ENCODE assay signal across 14 mouse cellular contexts in genomic region chr7:109929628-109930027, GRCm38 (mm10). TPM values are rescaled to one million over a fixed set of nuclear protein-coding genes. Genes with fewer than 3 reads are reported as not detected.
A peak's percentile ranks its signal among the peaks of the same experiment; 100 is the strongest.
DNase-seq lines count a peak whose midpoint lies in the region; ATAC-seq and TF ChIP-seq lines count a peak whose summit lies in the region.
"Had no signal": no experiment of that assay in that cellular context is flagged by ENCODE, and none has a peak within 500 bp of the region (broad histone marks: within the 10 kb centered on the region; RNA-seq: fewer than 3 reads in every experiment).

No protein-coding gene starts in this region.

- H3K4me1 ChIP-seq in kidney, adult 2 months (ENCODE audit: control insufficient read depth, insufficient read depth, low read length) = no peaks in the 10 kb centered on the region
- H3K4me1 ChIP-seq in bone marrow, adult 2 months (ENCODE audit: control insufficient read depth, insufficient read depth, low read length) = no peaks in the 10 kb centered on the region

- TF ChIP-seq POLR2A in kidney, adult 2 months (IDR thresholded peaks at IDR 0.05; ENCODE audit: low read depth, low read length) = no peak
- TF ChIP-seq POLR2A in bone marrow, adult 2 months (IDR thresholded peaks at IDR 0.05; ENCODE audit: borderline replicate concordance, control insufficient read depth, low read depth, low read length) = no peak

- no peak overlapping the region for H3K27ac ChIP-seq in kidney, adult 2 months (ENCODE audit: insufficient read depth, low read depth, low read length)
- no peak overlapping the region for H3K27ac ChIP-seq in bone marrow, adult 2 months (ENCODE audit: control insufficient read depth, insufficient read depth, low read depth, low read length, poor library complexity)
- H3K27ac ChIP-seq: midbrain, embryonic 12.5 days had no signal

- H3K4me3 ChIP-seq in kidney, adult 2 months (ENCODE audit: insufficient read depth, low read depth, low read length) = no peak overlapping the region
- H3K4me3 ChIP-seq in bone marrow, adult 2 months (replicated peaks; ENCODE audit: control insufficient read depth, low read depth, low read length) = no peak overlapping the region
- H3K4me3 ChIP-seq: midbrain, embryonic 12.5 days had no signal

- H3K27me3 ChIP-seq in kidney, adult 2 months (replicated peaks; ENCODE audit: control insufficient read depth, insufficient read depth, low read length) = no peaks in the 10 kb centered on the region
- H3K27me3 ChIP-seq in splenic B cell, adult 2 months (ENCODE audit: control insufficient read depth, insufficient read depth, low read length, poor library complexity, severe bottlenecking) = no peaks in the 10 kb centered on the region; the same call in 1 of the 2 replicates
- H3K27me3 ChIP-seq: midbrain, embryonic 12.5 days had no signal

- H3K36me3 ChIP-seq in kidney, adult 2 months (ENCODE audit: control insufficient read depth, insufficient read depth, low read length) = peaks cover 2% of the 10 kb centered on the region; the same call in 1 of the 2 replicates
- H3K36me3 ChIP-seq in splenic B cell, adult 2 months (ENCODE audit: control insufficient read depth, insufficient read depth, low read length, poor library complexity, severe bottlenecking) = peaks cover 10% of the 10 kb centered on the region

- peak; percentile 48 for TF ChIP-seq CTCF in kidney, adult 2 months (conservative IDR thresholded peaks at IDR 0.05; ENCODE audit: insufficient read depth, insufficient read length, low read depth, low read length)
- peak; percentile 31; the same call in 1 of the 2 replicates for TF ChIP-seq CTCF in bone marrow, adult 2 months (IDR thresholded peaks at IDR 0.05; ENCODE audit: control insufficient read depth, insufficient read depth, low read length)

- ATAC-seq in cerebellum, adult (ENCODE audit: insufficient number of reproducible peaks, low FRiP score, low TSS enrichment) = no peak
- ATAC-seq: forebrain, embryonic 16.5 days had no signal

- no peak for DNase-seq in kidney, adult 2 months
- DNase-seq in kidney, adult 11 months = no peak
- DNase-seq in lung, postnatal 36 days = peak; percentile 28
- DNase-seq in lung, postnatal 14 days = no peak
- peak; percentile 28 for DNase-seq in splenic B cell, adult 2 months (ENCODE audit: low read depth, low spot score)
- DNase-seq: cerebellum, adult 18-20 months; gastrocnemius, postnatal 14 days; kidney, adult 18-20 months; layer of hippocampus, adult 9-11 months; thymus, postnatal 25 days had no signal

RNA-seq across cellular contexts. Expression of gene Dennd5a, which starts 30.6 kb away (rescaled TPM):
- 66.6 and 67.6 TPM in 2 replicates for polyA plus RNA-seq in kidney, adult 2 months (2012; rRNA removed)
- polyA plus RNA-seq in bone marrow, adult 2 months (2011; ENCODE audit: insufficient read depth, insufficient read length, low replicate concordance, missing spikeins) = 27.2 and 54.9 TPM in 2 replicates

RNA-seq across cellular contexts. Expression of gene Tmem41b, which starts 57.1 kb away (rescaled TPM):
- polyA plus RNA-seq in kidney, adult 2 months (2012; rRNA removed) = 26.2 and 27.1 TPM in 2 replicates
- 12.1 and 18.8 TPM in 2 replicates for polyA plus RNA-seq in bone marrow, adult 2 months (2011; ENCODE audit: insufficient read depth, insufficient read length, low replicate concordance, missing spikeins)

Comparison
In these comparisons a context has a peak if more than half of its experiments do, and no peak if none do; other contexts are left out.
1. DNase-seq: peak in lung, postnatal 36 days (single experiment) and splenic B cell, adult 2 months (single experiment); none in kidney, adult 2 months (single experiment), kidney, adult 11 months (single experiment) and lung, postnatal 14 days (single experiment).